Mouse (Mus musculus): ENCODE results near the gene Olfm1. TPM values are rescaled to one million over a fixed set of nuclear protein-coding genes. Genes with fewer than 3 reads are reported as not detected.

Gene Olfm1
- polyA plus RNA-seq, 1 experiment, result 2.1 TPM

DNA sequence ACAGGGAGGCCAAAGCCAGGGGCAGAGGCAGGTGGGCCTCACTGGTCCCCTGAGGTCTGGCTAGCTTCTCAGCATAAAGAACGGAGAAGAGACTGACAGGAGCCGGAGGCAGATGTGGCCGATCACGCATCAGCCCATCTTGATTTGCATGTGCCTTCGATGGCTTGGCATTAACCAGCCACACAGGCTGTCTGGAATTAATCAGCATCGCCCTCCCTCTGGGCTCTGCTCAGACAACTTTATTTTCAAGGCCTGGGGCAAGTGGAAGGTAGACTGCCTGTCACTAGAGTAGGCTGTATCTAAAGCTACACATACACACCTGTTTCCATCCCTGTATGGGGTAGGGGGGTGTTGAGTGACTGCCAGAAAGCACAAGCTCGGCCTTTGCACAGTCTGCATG is 32.2 kb upstream of the Olfm1 start:
- no peak overlapping the region for H3K4me3 ChIP-seq (ENCODE audit: control insufficient read depth, low read depth, low read length)
- H3K27me3 ChIP-seq (ENCODE audit: control insufficient read depth, insufficient read depth, low read length), result no peaks in the 10 kb centered on the region
- no peaks in the 10 kb centered on the region for H3K4me1 ChIP-seq (ENCODE audit: control insufficient read depth, insufficient read depth, low read length)
- no peaks in the 10 kb centered on the region for H3K36me3 ChIP-seq (ENCODE audit: control insufficient read depth, insufficient read depth, low read length)
- TF ChIP-seq CTCF (IDR thresholded peaks at IDR 0.05; ENCODE audit: control insufficient read depth, insufficient read depth, insufficient replicate concordance, low read depth, low read length) (no peak), POLR2A (IDR thresholded peaks at IDR 0.05; ENCODE audit: control insufficient read depth, low read depth, low read length) (no peak)
- H3K27ac ChIP-seq (ENCODE audit: control insufficient read depth, insufficient read depth, low read depth, low read length), result no peak overlapping the region

DNA sequence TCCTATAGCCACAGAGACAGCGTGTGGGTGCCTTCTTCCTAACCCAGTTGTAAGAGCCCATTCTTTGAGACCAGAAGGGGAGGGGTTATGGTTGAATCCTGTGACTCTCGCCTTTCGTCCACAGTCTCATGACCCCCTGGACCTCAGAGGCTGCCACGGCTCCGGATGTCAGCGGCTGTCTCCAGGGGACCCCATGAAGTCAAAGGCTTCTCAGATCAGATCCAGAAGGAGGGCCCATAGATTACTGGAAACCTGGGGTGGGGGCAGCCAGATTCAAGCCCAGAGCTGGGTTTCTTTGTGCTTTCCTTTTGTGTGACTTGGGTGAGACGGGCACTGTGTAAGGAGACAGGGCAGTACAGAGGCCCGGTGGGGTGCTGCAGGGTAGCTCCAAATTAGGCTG is 27.2 kb upstream of the Olfm1 start:
- Histone ChIP-seq H3K36me3 (ENCODE audit: control insufficient read depth, insufficient read depth, low read length) (no peaks in the 10 kb centered on the region), H3K27ac (ENCODE audit: control insufficient read depth, insufficient read depth, low read depth, low read length) (no peak overlapping the region), H3K27me3 (ENCODE audit: control insufficient read depth, insufficient read depth, low read length) (no peaks in the 10 kb centered on the region), H3K4me3 (ENCODE audit: control insufficient read depth, low read depth, low read length) (no peak overlapping the region), H3K4me1 (ENCODE audit: control insufficient read depth, insufficient read depth, low read length) (no peaks in the 10 kb centered on the region)
- TF ChIP-seq POLR2A (IDR thresholded peaks at IDR 0.05; ENCODE audit: control insufficient read depth, low read depth, low read length), result no peak
- no peak for TF ChIP-seq CTCF (IDR thresholded peaks at IDR 0.05; ENCODE audit: control insufficient read depth, insufficient read depth, insufficient replicate concordance, low read depth, low read length)

DNA sequence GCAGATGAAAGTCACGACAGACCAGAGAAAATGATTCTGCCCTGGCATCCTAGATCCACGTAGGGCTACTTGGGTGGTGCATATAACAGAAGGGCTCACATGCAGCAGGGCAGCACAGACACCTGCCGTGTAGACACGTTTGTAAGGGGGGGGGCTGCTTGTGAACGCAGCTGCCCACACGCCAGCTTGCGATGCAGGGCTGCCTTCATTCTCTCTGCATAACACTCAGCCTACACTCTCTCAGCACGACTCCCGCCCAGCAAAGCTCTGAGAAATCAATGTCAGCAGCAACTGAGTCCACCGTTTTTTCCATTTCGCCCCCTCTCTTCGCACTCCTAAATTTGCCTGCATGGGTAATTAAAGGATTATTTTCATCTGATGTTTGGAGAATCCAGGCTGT is 23.5 kb upstream of the Olfm1 start:
- no peaks in the 10 kb centered on the region for H3K4me1 ChIP-seq (ENCODE audit: control insufficient read depth, insufficient read depth, low read length)
- no peaks in the 10 kb centered on the region for H3K27me3 ChIP-seq (ENCODE audit: control insufficient read depth, insufficient read depth, low read length)
- TF ChIP-seq CTCF (IDR thresholded peaks at IDR 0.05; ENCODE audit: control insufficient read depth, insufficient read depth, insufficient replicate concordance, low read depth, low read length) (no peak), POLR2A (IDR thresholded peaks at IDR 0.05; ENCODE audit: control insufficient read depth, low read depth, low read length) (no peak)
- H3K27ac ChIP-seq (ENCODE audit: control insufficient read depth, insufficient read depth, low read depth, low read length), result no peak overlapping the region
- no peaks in the 10 kb centered on the region for H3K36me3 ChIP-seq (ENCODE audit: control insufficient read depth, insufficient read depth, low read length)
- no peak overlapping the region for H3K4me3 ChIP-seq (ENCODE audit: control insufficient read depth, low read depth, low read length)

DNA sequence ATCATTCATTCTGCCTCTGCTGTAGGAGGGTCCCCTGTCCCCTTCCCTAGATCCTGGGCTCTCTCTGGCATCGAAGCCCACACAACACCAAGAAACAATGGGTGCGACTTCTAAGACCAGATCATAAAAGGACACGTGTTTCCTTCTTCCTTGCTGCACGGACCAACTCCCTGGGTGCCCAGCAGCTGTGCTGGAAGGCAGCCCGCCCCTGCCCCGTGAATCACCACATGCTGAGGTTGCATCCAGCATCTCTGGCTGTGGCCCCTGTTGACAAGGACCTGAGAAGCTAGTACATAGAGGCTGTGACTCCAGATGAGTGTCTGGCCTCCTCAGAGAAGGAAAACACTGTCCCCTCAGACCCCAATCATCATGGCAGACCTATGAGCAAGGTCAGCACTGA is 20.8 kb upstream of the Olfm1 start:
- Histone ChIP-seq H3K4me1 (ENCODE audit: control insufficient read depth, insufficient read depth, low read length) (no peaks in the 10 kb centered on the region), H3K27me3 (ENCODE audit: control insufficient read depth, insufficient read depth, low read length) (no peaks in the 10 kb centered on the region), H3K36me3 (ENCODE audit: control insufficient read depth, insufficient read depth, low read length) (no peaks in the 10 kb centered on the region), H3K4me3 (ENCODE audit: control insufficient read depth, low read depth, low read length) (no peak overlapping the region), H3K27ac (ENCODE audit: control insufficient read depth, insufficient read depth, low read depth, low read length) (no peak overlapping the region)
- TF ChIP-seq POLR2A (IDR thresholded peaks at IDR 0.05; ENCODE audit: control insufficient read depth, low read depth, low read length) (no peak), CTCF (IDR thresholded peaks at IDR 0.05; ENCODE audit: control insufficient read depth, insufficient read depth, insufficient replicate concordance, low read depth, low read length) (no peak)

DNA sequence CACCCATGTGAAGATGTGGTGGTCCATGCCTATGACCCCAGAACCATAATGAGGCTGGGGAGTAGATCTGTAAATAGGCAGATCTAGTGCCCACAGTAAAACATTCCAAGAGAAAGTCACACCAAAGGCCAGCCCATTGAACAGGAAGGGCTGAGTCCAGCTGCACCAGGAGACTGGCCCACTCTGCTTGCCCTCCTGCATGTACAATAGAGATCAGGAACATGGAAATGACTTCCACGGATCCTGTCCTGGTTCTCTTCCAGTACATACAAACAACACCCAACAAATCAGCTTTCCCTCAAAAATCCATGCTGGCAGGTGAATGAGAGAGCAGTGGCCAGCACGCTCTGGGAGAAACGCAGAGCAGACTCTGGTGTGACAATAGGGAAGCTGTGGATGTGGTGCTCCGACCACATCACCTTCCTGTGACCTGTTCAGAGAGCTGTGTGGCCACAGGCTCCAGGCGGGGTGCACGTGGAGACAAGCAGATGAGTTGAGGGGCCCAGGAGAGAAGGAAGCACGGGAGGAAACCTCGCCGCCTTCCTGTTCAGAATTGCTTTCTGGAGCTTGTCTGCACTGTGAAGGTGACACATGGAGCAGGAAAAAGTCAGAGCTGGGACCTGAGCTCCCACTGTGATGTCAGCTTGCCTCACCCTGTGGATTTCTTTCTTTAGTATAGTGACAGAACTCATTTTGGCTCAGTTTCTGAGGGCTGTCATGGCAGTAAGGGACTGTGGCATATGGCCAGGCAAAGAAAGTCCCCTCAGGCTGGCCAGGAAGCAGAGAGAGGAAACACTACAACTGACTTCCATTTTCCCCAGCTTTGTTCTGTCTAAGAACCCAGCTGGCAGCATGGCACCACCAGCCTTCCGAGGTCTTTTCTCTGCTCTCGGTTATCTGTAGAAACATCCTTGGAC is 19.3 kb upstream of the Olfm1 start:
- H3K27ac ChIP-seq (ENCODE audit: control insufficient read depth, insufficient read depth, low read depth, low read length), result no peak overlapping the region
- no peaks in the 10 kb centered on the region for H3K27me3 ChIP-seq (ENCODE audit: control insufficient read depth, insufficient read depth, low read length)
- H3K4me3 ChIP-seq (ENCODE audit: control insufficient read depth, low read depth, low read length), result no peak overlapping the region
- no peaks in the 10 kb centered on the region for H3K36me3 ChIP-seq (ENCODE audit: control insufficient read depth, insufficient read depth, low read length)
- H3K4me1 ChIP-seq (ENCODE audit: control insufficient read depth, insufficient read depth, low read length), result no peaks in the 10 kb centered on the region
- TF ChIP-seq CTCF (IDR thresholded peaks at IDR 0.05; ENCODE audit: control insufficient read depth, insufficient read depth, insufficient replicate concordance, low read depth, low read length) (no peak), POLR2A (IDR thresholded peaks at IDR 0.05; ENCODE audit: control insufficient read depth, low read depth, low read length) (no peak)

DNA sequence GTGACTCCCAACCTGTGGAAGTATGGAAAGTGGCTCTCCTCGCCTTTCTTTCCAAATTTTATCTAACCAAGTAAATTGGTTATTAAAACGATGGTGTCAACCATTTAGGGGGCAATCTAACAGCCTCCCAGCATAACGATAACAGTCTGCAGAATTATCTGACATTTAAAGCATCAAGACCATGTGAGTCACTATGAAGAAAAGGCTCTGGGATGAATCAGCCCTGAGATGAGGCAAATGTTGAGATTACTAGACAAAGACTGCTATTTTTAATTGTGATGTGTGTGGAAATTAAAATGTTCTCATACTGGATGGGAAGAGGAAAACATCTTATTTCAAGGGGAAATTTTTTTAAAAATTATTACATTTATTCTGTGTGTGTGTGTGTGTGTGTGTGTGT is 18.4 kb upstream of the Olfm1 start:
- H3K27me3 ChIP-seq (ENCODE audit: control insufficient read depth, insufficient read depth, low read length), result no peaks in the 10 kb centered on the region
- no peaks in the 10 kb centered on the region for H3K4me1 ChIP-seq (ENCODE audit: control insufficient read depth, insufficient read depth, low read length)
- no peak overlapping the region for H3K4me3 ChIP-seq (ENCODE audit: control insufficient read depth, low read depth, low read length)
- TF ChIP-seq POLR2A (IDR thresholded peaks at IDR 0.05; ENCODE audit: control insufficient read depth, low read depth, low read length) (no peak), CTCF (IDR thresholded peaks at IDR 0.05; ENCODE audit: control insufficient read depth, insufficient read depth, insufficient replicate concordance, low read depth, low read length) (no peak)
- H3K36me3 ChIP-seq (ENCODE audit: control insufficient read depth, insufficient read depth, low read length), result no peaks in the 10 kb centered on the region
- H3K27ac ChIP-seq (ENCODE audit: control insufficient read depth, insufficient read depth, low read depth, low read length), result no peak overlapping the region

DNA sequence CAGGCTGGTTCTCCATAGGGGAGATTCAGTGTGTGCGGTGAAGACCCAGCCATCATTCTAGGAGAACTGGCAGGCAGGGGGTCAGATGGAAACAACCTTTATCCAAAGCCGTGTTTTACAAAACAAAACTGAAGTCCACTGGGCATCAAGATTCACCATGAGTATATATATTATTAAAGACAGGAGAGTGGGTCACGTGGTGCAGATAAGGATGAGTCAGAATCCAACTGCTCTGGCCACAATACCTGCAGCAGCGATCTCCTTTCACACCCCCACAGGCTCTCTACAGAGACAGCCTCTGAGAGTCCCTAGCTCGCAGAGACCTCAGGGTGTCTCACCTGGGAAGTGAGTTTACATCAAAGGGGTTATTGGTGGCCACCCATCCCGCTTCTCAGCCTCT is 14.2 kb upstream of the Olfm1 start:
- Histone ChIP-seq H3K27me3 (ENCODE audit: control insufficient read depth, insufficient read depth, low read length) (no peaks in the 10 kb centered on the region), H3K4me1 (ENCODE audit: control insufficient read depth, insufficient read depth, low read length) (no peaks in the 10 kb centered on the region), H3K36me3 (ENCODE audit: control insufficient read depth, insufficient read depth, low read length) (no peaks in the 10 kb centered on the region), H3K27ac (ENCODE audit: control insufficient read depth, insufficient read depth, low read depth, low read length) (no peak overlapping the region), H3K4me3 (ENCODE audit: control insufficient read depth, low read depth, low read length) (no peak overlapping the region)
- TF ChIP-seq CTCF (IDR thresholded peaks at IDR 0.05; ENCODE audit: control insufficient read depth, insufficient read depth, insufficient replicate concordance, low read depth, low read length), result no peak
- no peak for TF ChIP-seq POLR2A (IDR thresholded peaks at IDR 0.05; ENCODE audit: control insufficient read depth, low read depth, low read length)
